Mouse (Mus musculus) left cerebral cortex, adult 2 months (tissue): ENCODE measurements around the gene Ccna2. TPM values are rescaled to one million over a fixed set of nuclear protein-coding genes. Genes with fewer than 3 reads are reported as not detected.
A peak's percentile ranks its signal among the peaks of the same experiment; 100 is the strongest.

Experiments
- DNase-seq, 2 experiments: peaks; one replicate each; pipeline ENCODE4 v3.0.0; 2021 to 2022; ENCODE audit warnings: low spot score in 2 of 2, mixed read lengths in 1 of 2; ENCODE audit errors: extremely low spot score in 1 of 2
- H3K27ac ChIP-seq: fragments of 200-600 bp; 2 replicates; pipeline ENCODE4 v1.8.1; 2022
- H3K4me3 ChIP-seq: fragments of 200-600 bp; 2 replicates; pipeline ENCODE4 v1.8.1; 2022
- CTCF ChIP-seq: fragments of 200-600 bp; IDR thresholded peaks from 2 replicates; pipeline ENCODE4 v1.8.1; 2022; ENCODE audit warnings: antibody characterized with exemption, mild to moderate bottlenecking, moderate library complexity
- intact Hi-C: fragments of 180-260 bp; cut with DNase I; formaldehyde crosslinking; loops from one replicate; pipeline ENCODE4 v1.15.1; 2025
- total RNA-seq, 2 experiments: library from RNA; stranded (reverse); gene quantifications; 2 replicates each; pipeline ENCODE4 v1.2.3; 2021

The Ccna2 gene
- total RNA-seq, 2 experiments from 2014 or later: 0.63 to 1.1 TPM

DNA sequence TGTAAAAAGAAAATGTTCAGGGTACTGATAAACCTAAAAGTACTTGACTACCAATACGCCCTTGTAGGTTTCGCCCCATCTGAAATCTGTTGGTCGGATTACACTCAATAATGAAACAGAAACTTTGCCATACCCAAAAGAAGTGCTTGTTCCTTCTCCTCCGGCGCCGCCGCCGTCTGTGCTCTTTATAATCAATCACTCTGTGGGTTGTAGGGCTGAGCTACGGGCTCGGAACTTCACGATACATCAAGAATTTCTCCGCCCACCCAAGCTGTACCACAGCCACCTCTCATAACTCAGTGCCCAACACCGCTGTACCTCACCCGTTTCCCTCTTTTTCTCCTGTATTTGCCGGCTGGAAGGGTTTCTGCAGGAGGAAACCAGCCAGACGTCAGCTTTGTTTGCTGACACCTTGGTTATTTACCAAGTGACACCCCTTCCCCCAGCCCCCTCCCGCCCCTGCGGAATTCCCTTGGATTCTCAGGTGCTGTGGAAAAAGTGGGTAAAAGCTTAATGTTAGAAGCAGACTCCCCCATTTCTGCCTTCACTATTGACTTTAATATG is 39.9 kb downstream of the Ccna2 start:
- intact Hi-C loops: loop anchor here (10.0 kb wide), 1 partner anchor 203 kb away; no protein-coding TSS in a partner anchor
- DNase-seq: no peak
- Histone ChIP-seq H3K4me3 (peak overlapping the region; percentile 31), H3K27ac (peak overlapping the region; percentile 71)
- no peak for TF ChIP-seq CTCF

DNA sequence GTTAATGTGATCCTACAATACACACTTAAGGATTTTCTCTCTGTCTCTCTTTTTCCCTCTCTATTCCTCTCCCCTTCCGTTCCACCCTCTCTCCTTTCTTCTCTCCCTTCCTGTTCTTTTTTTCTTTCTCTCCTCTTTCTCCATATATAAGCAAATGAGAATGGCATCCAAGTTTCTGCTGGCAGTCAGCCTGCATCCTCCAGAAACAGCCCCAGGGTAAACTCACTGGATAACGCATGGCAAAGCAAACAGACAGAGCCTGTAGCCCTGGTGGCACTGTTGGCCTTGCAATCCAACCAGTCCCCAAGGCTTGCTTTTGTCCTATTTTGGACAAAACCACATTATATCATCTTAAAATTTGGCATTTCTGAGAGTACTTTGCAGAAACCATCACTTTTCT is 40.7 kb downstream of the Ccna2 start:
- peak in 1 of 2 experiments; percentile 37 for DNase-seq
- no peak; the same call in 1 of the 2 replicates for TF ChIP-seq CTCF
- intact Hi-C loops: loop anchor here (10.0 kb wide), 1 partner anchor 204 kb away; no protein-coding TSS in a partner anchor
- H3K4me3 ChIP-seq: peak overlapping the region; percentile 31; the same call in 1 of the 2 replicates
- H3K27ac ChIP-seq: peak overlapping the region; percentile 71

- DNase-seq: no peak
- H3K4me3 ChIP-seq: no peak overlapping the region
- intact Hi-C loops: loop anchor here (10.0 kb wide), 1 partner anchor 204 kb away; no protein-coding TSS in a partner anchor
- peak overlapping the region; percentile 71 for H3K27ac ChIP-seq
- TF ChIP-seq CTCF: no peak
These were observed 41.2 kb downstream of the Ccna2 start for GRCm38 (mm10) chr3:36530781-36531180.

DNA sequence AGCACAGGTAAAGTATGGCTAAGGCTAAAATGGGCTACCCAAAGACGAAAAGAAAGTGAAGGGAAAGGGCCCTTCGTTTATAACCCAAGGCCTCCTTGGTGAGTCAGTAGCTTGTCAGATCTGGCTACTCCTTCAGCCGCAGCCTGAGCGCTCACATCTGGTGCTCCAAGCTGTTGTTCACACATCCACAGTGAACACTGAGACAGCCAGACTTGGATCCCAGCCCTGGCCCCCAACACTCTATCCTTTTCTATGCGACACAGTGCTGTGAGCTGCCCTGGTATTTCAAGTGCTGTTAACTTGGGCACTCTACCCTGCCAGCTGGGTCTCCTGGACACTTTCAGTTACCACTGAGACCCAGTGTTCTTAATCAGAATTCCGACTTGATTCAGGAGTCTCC is 41.6 kb downstream of the Ccna2 start:
- no peak for TF ChIP-seq CTCF
- peak; percentile 43 to 72 for DNase-seq
- intact Hi-C loops: loop anchor here (10.0 kb wide), 1 partner anchor 204 kb away; no protein-coding TSS in a partner anchor
- H3K27ac ChIP-seq: peak overlapping the region; percentile 71
- no peak overlapping the region for H3K4me3 ChIP-seq

DNA sequence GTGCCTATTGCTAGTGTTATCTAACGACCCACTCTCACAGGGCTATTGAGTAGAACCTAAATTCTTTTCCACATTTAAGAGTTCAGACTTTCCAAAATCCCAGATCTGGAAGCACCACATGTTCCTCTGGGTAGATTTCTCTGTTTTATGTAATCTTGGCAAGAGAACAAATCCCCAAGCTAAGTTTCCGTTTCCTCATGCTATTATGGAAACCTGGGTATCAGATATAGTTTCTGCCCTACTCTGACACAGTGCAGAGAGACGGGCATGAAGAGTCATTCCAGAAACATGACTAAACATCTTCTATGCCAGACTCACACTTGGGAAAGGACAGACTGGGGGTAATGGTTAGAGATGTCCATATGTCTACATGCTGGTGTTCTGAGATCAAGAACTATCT is 47.5 kb downstream of the Ccna2 start:
- TF ChIP-seq CTCF: no peak
- no peak for DNase-seq
- H3K4me3 ChIP-seq: no peak overlapping the region
- intact Hi-C loops: no loop called here
- H3K27ac ChIP-seq: peak overlapping the region; percentile 26; the same call in 1 of the 2 replicates

DNA sequence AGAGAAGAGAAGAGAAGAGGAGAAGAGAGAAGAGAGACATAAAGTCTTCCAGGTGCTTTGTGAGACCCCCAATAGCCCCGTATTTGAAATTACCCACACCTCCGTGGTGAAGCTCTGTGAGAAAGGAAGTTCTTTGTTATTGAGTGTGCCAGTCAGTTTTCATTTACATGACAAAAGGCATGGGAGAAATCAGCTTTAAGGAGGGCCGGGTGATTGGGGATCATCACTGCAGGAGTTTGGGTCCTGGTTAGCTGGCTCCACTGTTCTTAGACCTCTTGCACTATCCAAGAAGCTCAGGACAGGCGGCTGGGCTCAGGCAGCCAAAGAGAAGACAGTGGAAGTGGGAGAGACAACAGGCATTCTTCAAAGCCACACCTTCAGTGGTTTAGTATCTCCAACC is 49.8 kb downstream of the Ccna2 start:
- Histone ChIP-seq H3K27ac (no peak overlapping the region), H3K4me3 (no peak overlapping the region)
- DNase-seq: no peak
- intact Hi-C loops: no loop called here
- no peak for TF ChIP-seq CTCF

GRCm38 (mm10) chr3:36521073-36522060 is 50.6 kb downstream of the Ccna2 start, which contains the start of gene Gm11549:
TSS of gene Gm11549 (minus strand) at chr3:36521813.
- peak; percentile 47 to 68 for DNase-seq
- Histone ChIP-seq H3K4me3 (peak within 1 kb of the TSS; percentile 55), H3K27ac (peak within 1 kb of the TSS; percentile 91)
- TF ChIP-seq CTCF: no peak
- intact Hi-C loops: loop anchor here (1.0 kb wide), 1 partner anchor 31 kb away; the partner anchor contains the start of gene Exosc9

DNA sequence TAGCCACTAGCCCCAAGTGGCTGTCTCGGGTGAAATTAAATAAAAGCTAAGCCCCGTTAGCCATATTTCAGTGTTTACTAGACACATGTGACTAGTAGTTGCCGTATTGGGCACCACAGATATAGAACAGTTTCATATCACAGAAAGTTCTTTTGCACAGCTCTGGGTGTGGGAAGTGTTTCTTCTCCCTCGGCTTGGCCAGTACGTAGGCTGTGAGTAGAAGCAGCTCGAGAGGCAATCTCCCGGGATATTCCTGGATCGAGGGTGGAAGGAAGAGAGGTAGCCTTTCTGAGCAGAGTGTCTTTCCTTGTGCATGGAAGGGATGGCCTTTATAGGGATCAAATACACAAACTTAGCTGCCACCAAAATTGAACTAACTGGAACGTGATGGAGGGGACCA is 55.8 kb downstream of the Ccna2 start:
- H3K27ac ChIP-seq: peak overlapping the region; percentile 61
- intact Hi-C loops: loop anchor here (2.0 kb wide), 1 partner anchor 41 kb away; the partner anchor contains the start of genes 1810062G17Rik and Anxa5

More for the DNA sequence above, 55.8 kb downstream of the Ccna2 start:
- no peak for DNase-seq
- TF ChIP-seq CTCF: no peak
- H3K4me3 ChIP-seq: no peak overlapping the region

Other genes with a start within 250 kb of the Ccna2 start
- 10 to 100 TPM; 69.0 to 71.9 TPM for gene Anxa5, start 96.3 kb downstream of the Ccna2 start, total RNA-seq
- gene 1810062G17Rik, start 96.2 kb downstream of the Ccna2 start, total RNA-seq: not detected
- gene Gm11549, start 50.3 kb downstream of the Ccna2 start, total RNA-seq: 10 to 100 TPM; 35.7 to 44.6 TPM
- 10 to 100 TPM; 37.2 to 42.7 TPM for gene Exosc9, start 19.5 kb downstream of the Ccna2 start, total RNA-seq
- gene Bbs7, start 41.3 kb upstream of the Ccna2 start, total RNA-seq: 10 to 100 TPM; 14.1 to 18.5 TPM
- gene Trpc3, start 118.0 kb upstream of the Ccna2 start, total RNA-seq: 10 to 100 TPM; 18.3 to 19.3 TPM